Mouse (Mus musculus) embryonic facial prominence, embryonic 13.5 days (tissue): ENCODE measurements around the gene Pip5k1a. TPM values are rescaled to one million over a fixed set of nuclear protein-coding genes. Genes with fewer than 3 reads are reported as not detected.

Experiments
- ATAC-seq: fragments of 200-750 bp; cut with Nextera tagmentation; 2 replicates; pipeline ENCODE4 v1.8.0; 2017; ENCODE audit warnings: low read depth; ENCODE audit not compliant: insufficient number of reproducible peaks, insufficient read depth, low FRiP score, low TSS enrichment
- H3K27ac ChIP-seq: fragments of 300-500 bp; sonication (generic); 2 replicates; pipeline ENCODE4 v1.5.1; 2015; ENCODE audit warnings: moderate library complexity, mild to moderate bottlenecking, inconsistent platforms
- H3K27me3 ChIP-seq: fragments of 300-500 bp; sonication (generic); 2 replicates; pipeline ENCODE4 v1.6.1; 2015; ENCODE audit warnings: mild to moderate bottlenecking, inconsistent platforms
- H3K36me3 ChIP-seq: fragments of 300-500 bp; sonication (generic); 2 replicates; pipeline ENCODE4 v1.6.1; 2015; ENCODE audit warnings: mild to moderate bottlenecking, inconsistent platforms
- H3K4me1 ChIP-seq: fragments of 300-500 bp; sonication (generic); 2 replicates; pipeline ENCODE4 v1.6.1; 2015; ENCODE audit warnings: inconsistent platforms
- H3K4me2 ChIP-seq: fragments of 300-500 bp; sonication (generic); 2 replicates; pipeline ENCODE4 v1.6.1; 2015; ENCODE audit warnings: moderate library complexity, mild to moderate bottlenecking, inconsistent platforms
- H3K4me3 ChIP-seq: fragments of 300-500 bp; sonication (generic); 2 replicates; pipeline ENCODE4 v1.5.1; 2015; ENCODE audit warnings: mild to moderate bottlenecking, inconsistent platforms
- H3K9ac ChIP-seq: fragments of 300-500 bp; sonication (generic); 2 replicates; pipeline ENCODE4 v1.6.1; 2015; ENCODE audit warnings: mild to moderate bottlenecking, inconsistent platforms
- H3K9me3 ChIP-seq: fragments of 300-500 bp; sonication (generic); 2 replicates; pipeline ENCODE4 v1.6.1; 2016; ENCODE audit warnings: inconsistent platforms
- WGBS: fragments of 180-500 bp; shearing (Covaris S2); methylation state at CpG from one replicate; pipeline ENCODE4 v1.1.7; 2015; ENCODE audit warnings: mixed read lengths; 5-methylcytosine and 5-hydroxymethylcytosine counted together
- polyA plus RNA-seq: library from polyadenylated mRNA; unstranded; fragments of >200 nt; fragmentation: Nextera tagmentation; extraction: Ambion mirVana; gene quantifications from 2 replicates; pipeline ENCODE4 v1.2.1, GENCODE M21; 2015

Pip5k1a gene
- polyA plus RNA-seq, 1 experiment from 2014 or later: 23.8 TPM

GRCm38 (mm10) chr3:95063741-95064140 is 43.0 kb downstream of the Pip5k1a start:
- no peak overlapping the region for H3K4me2 ChIP-seq
- 88% methylated on average over 4 of the region's 4 CpGs for WGBS
- peaks cover 97% of the 10 kb centered on the region for H3K36me3 ChIP-seq
- H3K9ac ChIP-seq: no peak overlapping the region
- ATAC-seq: no peak
- H3K9me3 ChIP-seq: no peaks in the 10 kb centered on the region
- no peak overlapping the region for H3K27ac ChIP-seq
- H3K4me1 ChIP-seq: no peaks in the 10 kb centered on the region
- H3K4me3 ChIP-seq: no peak overlapping the region
- no peaks in the 10 kb centered on the region for H3K27me3 ChIP-seq

GRCm38 (mm10) chr3:95058078-95058477 is 48.7 kb downstream of the Pip5k1a start:
- no peaks in the 10 kb centered on the region for H3K9me3 ChIP-seq
- H3K36me3 ChIP-seq: peaks cover 55% of the 10 kb centered on the region
- no peak overlapping the region for H3K4me2 ChIP-seq
- peak overlapping the region; percentile 51; the same call in 1 of the 2 replicates for H3K27ac ChIP-seq
- no peaks in the 10 kb centered on the region for H3K27me3 ChIP-seq
- no peak for ATAC-seq
- no peak overlapping the region for H3K9ac ChIP-seq
- peaks cover 9% of the 10 kb centered on the region for H3K4me1 ChIP-seq
- no peak overlapping the region for H3K4me3 ChIP-seq
- WGBS: 55% methylated on average over 8 of the region's 8 CpGs

GRCm38 (mm10) chr3:95056275-95056674 is 50.5 kb downstream of the Pip5k1a start:
- WGBS: 89% methylated on average over 7 of the region's 7 CpGs
- no peaks in the 10 kb centered on the region for H3K9me3 ChIP-seq
- H3K36me3 ChIP-seq: peaks cover 37% of the 10 kb centered on the region
- no peak overlapping the region for H3K4me2 ChIP-seq
- H3K27me3 ChIP-seq: no peaks in the 10 kb centered on the region
- ATAC-seq: no peak
- H3K9ac ChIP-seq: no peak overlapping the region
- no peak overlapping the region for H3K27ac ChIP-seq
- no peak overlapping the region for H3K4me3 ChIP-seq
- peaks cover 9% of the 10 kb centered on the region for H3K4me1 ChIP-seq

- H3K4me1 ChIP-seq: peaks cover 9% of the 10 kb centered on the region
- no peak for ATAC-seq
- H3K4me2 ChIP-seq: 0 out of 2 replicates have a peak overlapping the region, but pooled peaks have one; percentile 18
- H3K27me3 ChIP-seq: no peaks in the 10 kb centered on the region
- H3K36me3 ChIP-seq: peaks cover 21% of the 10 kb centered on the region
- H3K9ac ChIP-seq: no peak overlapping the region
- 27% methylated on average over 10 of the region's 10 CpGs for WGBS
- H3K4me3 ChIP-seq: no peak overlapping the region
- H3K9me3 ChIP-seq: no peaks in the 10 kb centered on the region
- peak overlapping the region; percentile 48 for H3K27ac ChIP-seq
These were observed 52.1 kb downstream of the Pip5k1a start for GRCm38 (mm10) chr3:95054481-95055260.

- no peak overlapping the region for H3K9ac ChIP-seq
- H3K36me3 ChIP-seq: peaks cover 11% of the 10 kb centered on the region
- 44% methylated on average over 3 of the region's 3 CpGs for WGBS
- no peak overlapping the region for H3K4me3 ChIP-seq
- H3K4me2 ChIP-seq: no peak overlapping the region
- H3K4me1 ChIP-seq: peaks cover 9% of the 10 kb centered on the region
- no peak overlapping the region for H3K27ac ChIP-seq
- H3K9me3 ChIP-seq: no peaks in the 10 kb centered on the region
- ATAC-seq: no peak
- no peaks in the 10 kb centered on the region for H3K27me3 ChIP-seq
These were observed 53.0 kb downstream of the Pip5k1a start for GRCm38 (mm10) chr3:95053701-95054100.

- peaks cover 9% of the 10 kb centered on the region for H3K4me1 ChIP-seq
- no peak overlapping the region for H3K9ac ChIP-seq
- H3K4me3 ChIP-seq: no peak overlapping the region
- ATAC-seq: no peak
- H3K36me3 ChIP-seq: peaks cover 5% of the 10 kb centered on the region
- H3K27ac ChIP-seq: no peak overlapping the region
- H3K27me3 ChIP-seq: no peaks in the 10 kb centered on the region
- WGBS: 37% methylated on average over 1 of the region's 1 CpGs
- H3K4me2 ChIP-seq: no peak overlapping the region
- H3K9me3 ChIP-seq: no peaks in the 10 kb centered on the region
These were observed 53.8 kb downstream of the Pip5k1a start for GRCm38 (mm10) chr3:95052959-95053358.

GRCm38 (mm10) chr3:95047914-95048313 is 58.8 kb downstream of the Pip5k1a start:
- no peaks in the 10 kb centered on the region for H3K27me3 ChIP-seq
- no peak overlapping the region for H3K4me2 ChIP-seq
- H3K4me3 ChIP-seq: no peak overlapping the region
- H3K36me3 ChIP-seq: no peaks in the 10 kb centered on the region
- H3K9ac ChIP-seq: no peak overlapping the region
- no peaks in the 10 kb centered on the region for H3K4me1 ChIP-seq
- H3K27ac ChIP-seq: no peak overlapping the region
- 65% methylated on average over 3 of the region's 3 CpGs for WGBS
- no peaks in the 10 kb centered on the region for H3K9me3 ChIP-seq
- no peak for ATAC-seq

GRCm38 (mm10) chr3:95046462-95047057 is 60.2 kb downstream of the Pip5k1a start:
- H3K4me1 ChIP-seq: peaks cover 2% of the 10 kb centered on the region
- H3K9me3 ChIP-seq: no peaks in the 10 kb centered on the region
- H3K4me2 ChIP-seq: no peak overlapping the region
- H3K27me3 ChIP-seq: no peaks in the 10 kb centered on the region
- ATAC-seq: no peak
- WGBS: 91% methylated on average over 11 of the region's 11 CpGs
- no peak overlapping the region for H3K27ac ChIP-seq
- H3K36me3 ChIP-seq: no peaks in the 10 kb centered on the region
- H3K4me3 ChIP-seq: no peak overlapping the region
- no peak overlapping the region for H3K9ac ChIP-seq

GRCm38 (mm10) chr3:95043251-95043650 is 63.5 kb downstream of the Pip5k1a start:
- Histone ChIP-seq H3K9ac (no peak overlapping the region), H3K4me2 (peak overlapping the region; percentile 75; the same call in 1 of the 2 replicates), H3K36me3 (peaks cover 6% of the 10 kb centered on the region; the same call in 1 of the 2 replicates), H3K27ac (no peak overlapping the region), H3K9me3 (no peaks in the 10 kb centered on the region), H3K27me3 (no peaks in the 10 kb centered on the region), H3K4me1 (peaks cover 7% of the 10 kb centered on the region), H3K4me3 (no peak overlapping the region)
- 62% methylated on average over 6 of the region's 6 CpGs for WGBS
- ATAC-seq: no peak

- H3K27ac ChIP-seq: peak overlapping the region; percentile 57; the same call in 1 of the 2 replicates
- ATAC-seq: no peak
These were observed 63.9 kb downstream of the Pip5k1a start for GRCm38 (mm10) chr3:95042838-95043229.

GRCm38 (mm10) chr3:95042166-95042837 is 64.4 kb downstream of the Pip5k1a start, which contains the start of gene Psmd4:
Gene Psmd4, minus strand, starts transcription at chr3:95042614.
- Histone ChIP-seq H3K27me3 (no peaks in the 10 kb centered on the region), H3K9ac (peak within 1 kb of the TSS; percentile 89), H3K4me3 (peak within 1 kb of the TSS; percentile 84), H3K36me3 (peaks cover 15% of the 10 kb centered on the region), H3K4me2 (peak within 1 kb of the TSS; percentile 75), H3K9me3 (no peaks in the 10 kb centered on the region), H3K4me1 (peaks cover 7% of the 10 kb centered on the region), H3K27ac (peak within 1 kb of the TSS; percentile 64; the same call in 1 of the 2 replicates)
- under 1% methylated on average over 36 of the region's 36 CpGs for WGBS
- ATAC-seq: peak; percentile 96

More at GRCm38 (mm10) chr3:95042838-95043229, 63.9 kb downstream of the Pip5k1a start:
- H3K27me3 ChIP-seq: no peaks in the 10 kb centered on the region
- no peaks in the 10 kb centered on the region for H3K9me3 ChIP-seq
- 27% methylated on average over 7 of the region's 7 CpGs for WGBS
- peaks cover 7% of the 10 kb centered on the region for H3K4me1 ChIP-seq
- peaks cover 10% of the 10 kb centered on the region for H3K36me3 ChIP-seq
- peak overlapping the region; percentile 75 for H3K4me2 ChIP-seq
- peak overlapping the region; percentile 89; the same call in 1 of the 2 replicates for H3K9ac ChIP-seq
- peak overlapping the region; percentile 84 for H3K4me3 ChIP-seq
